Mouse (Mus musculus): Measurements from ENCODE around the gene Ptprg.
"Not testable (repeated sequence)": the region's sequence is repeated elsewhere in the genome, so short reads cannot be mapped to it uniquely, and the experiment has no call there.

Ptprg gene

DNA sequence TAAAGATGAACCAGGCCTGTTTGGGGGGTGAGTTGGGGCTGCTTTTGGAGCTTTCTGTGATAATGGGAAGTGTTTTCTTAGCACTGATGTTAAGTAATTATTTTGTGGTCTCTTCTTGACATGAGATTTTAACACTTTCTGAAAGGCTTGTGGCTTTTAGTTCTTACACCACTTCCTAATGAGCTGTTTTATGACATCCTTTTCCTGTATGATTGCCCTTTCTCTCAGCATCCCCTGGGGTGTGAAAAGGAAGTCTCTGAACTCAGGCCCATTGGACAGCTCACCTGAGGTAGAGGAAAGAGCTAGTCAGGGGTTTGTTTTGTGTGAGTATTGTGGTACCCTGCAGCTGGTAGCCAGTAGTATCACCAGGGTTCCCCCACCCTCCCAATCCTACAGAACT is 179.0 kb downstream of the Ptprg start:
- no peak for DNase-seq (ENCODE audit: low spot score in 2 of 2)

GRCm38 (mm10) chr14:11743726-11744125 is 190.4 kb downstream of the Ptprg start:
- DNase-seq (ENCODE audit: low spot score in 2 of 2) = no peak

GRCm38 (mm10) chr14:11752678-11753077 is 199.3 kb downstream of the Ptprg start:
- no peak for DNase-seq (ENCODE audit: low spot score in 2 of 2)

- DNase-seq (ENCODE audit: low spot score in 2 of 2) = no peak
Measured at GRCm38 (mm10) chr14:11754656-11755055, 201.3 kb downstream of the Ptprg start.

DNA sequence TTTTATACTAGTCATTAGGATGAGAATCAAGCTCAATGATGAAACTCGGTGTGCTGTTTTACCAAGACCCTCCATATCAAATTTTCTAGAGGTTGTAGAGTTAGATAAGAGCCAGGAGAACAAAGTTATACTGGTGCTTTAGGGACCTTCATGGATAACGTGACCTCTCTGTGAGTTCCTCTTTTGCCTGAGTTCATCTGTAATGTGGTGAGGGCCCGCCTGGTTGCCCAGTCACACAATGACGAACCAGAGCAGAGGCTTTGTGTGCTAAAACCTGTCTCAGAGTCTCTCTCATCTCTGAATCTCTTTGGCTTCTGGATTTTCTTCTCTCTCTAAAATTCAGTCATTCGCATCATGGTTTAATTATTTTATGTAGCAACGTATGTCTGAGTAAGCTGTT is 204.9 kb downstream of the Ptprg start:
- DNase-seq (ENCODE audit: low spot score in 2 of 2) = no peak

DNA sequence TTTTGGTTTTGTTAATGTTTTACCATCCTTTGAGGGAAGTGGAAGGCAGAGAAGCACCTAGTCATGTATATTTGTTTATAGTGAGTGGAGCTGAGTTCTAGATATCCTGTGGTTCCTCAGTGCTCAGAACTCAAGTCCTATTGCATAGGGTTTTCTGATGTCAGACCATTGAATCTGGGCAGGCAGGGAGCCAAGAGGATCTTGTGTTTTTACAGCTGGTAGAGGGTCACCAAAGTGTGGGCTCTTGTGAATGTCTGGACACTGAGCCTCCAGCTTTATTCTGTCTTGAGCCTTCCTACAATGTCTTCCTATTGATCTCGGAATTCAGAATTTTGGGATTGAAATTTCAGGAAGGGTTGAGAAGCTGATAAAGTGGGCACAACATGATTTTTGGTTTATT is 206.0 kb downstream of the Ptprg start:
- no peak for DNase-seq (ENCODE audit: low spot score in 2 of 2)

GRCm38 (mm10) chr14:11762995-11763394 is 209.7 kb downstream of the Ptprg start:
- DNase-seq (ENCODE audit: low spot score in 2 of 2) = no peak

DNA sequence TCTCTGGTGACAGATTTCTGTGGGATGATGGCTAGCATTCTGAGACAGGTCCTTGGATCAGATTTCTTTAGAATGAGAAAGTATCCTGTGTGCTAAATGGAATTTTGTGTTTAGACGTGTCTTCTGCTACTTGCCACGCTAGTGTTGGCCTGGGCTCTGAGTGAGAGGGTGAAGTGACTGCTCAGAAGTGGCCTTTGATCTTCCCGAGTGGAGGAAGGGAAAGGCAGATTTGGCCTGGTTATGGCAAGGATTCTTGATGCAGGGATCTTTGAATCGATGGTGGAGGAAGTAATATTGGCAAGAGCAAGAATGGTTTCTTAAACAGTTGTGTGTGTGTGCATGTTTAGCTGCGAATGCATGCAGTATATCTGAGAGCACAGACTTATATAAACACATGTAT is 219.4 kb downstream of the Ptprg start:
- DNase-seq (ENCODE audit: low spot score in 2 of 2) = no peak

DNA sequence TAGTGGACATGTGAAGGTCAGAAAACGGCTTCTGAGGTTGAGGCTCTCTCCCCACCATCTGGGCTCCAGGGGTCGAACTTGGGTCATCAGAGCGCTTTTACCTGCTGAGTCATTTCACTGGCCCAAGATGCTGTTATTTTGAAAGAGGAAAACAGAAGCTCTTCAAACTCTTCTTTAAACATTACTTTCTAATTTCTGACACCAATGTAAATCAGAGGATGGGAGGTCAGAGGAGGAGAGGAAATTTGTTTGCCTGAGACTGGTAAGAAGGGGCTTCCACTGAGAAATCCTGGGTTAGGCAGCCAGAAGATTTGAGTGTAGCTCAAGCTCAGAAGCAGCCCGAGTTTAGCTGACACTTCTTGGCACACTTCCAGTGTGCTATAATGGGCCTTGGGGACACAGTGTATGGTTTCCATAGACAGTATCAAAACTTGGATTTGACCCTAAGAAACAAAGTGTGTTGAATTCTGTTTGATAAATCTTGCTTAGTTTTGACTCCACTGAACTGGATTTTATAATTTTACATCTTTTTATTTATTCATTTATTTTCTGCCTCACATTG is 221.2 kb downstream of the Ptprg start:
- DNase-seq (ENCODE audit: low spot score in 2 of 2) = no peak

DNA sequence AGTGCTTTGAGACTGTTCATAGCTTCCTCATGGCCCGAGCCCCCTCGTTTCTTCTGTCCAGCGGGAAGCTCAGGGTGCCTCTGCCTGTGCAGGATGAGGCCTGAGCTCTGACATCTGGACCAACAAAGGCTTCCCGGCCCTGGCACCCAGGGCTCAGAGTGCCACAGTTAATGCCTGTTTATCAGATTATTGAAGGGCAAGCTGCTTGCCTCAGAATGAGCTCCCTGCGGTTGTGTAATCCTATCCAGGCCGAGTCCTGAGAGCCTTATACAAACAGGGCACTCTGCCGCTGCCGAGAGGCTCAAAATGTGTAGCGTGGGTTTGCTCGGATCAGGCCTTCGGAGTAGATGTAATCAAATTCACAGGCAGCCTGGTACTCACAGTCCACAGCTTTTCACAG is 221.9 kb downstream of the Ptprg start:
- no peak for DNase-seq (ENCODE audit: low spot score in 2 of 2)

DNA sequence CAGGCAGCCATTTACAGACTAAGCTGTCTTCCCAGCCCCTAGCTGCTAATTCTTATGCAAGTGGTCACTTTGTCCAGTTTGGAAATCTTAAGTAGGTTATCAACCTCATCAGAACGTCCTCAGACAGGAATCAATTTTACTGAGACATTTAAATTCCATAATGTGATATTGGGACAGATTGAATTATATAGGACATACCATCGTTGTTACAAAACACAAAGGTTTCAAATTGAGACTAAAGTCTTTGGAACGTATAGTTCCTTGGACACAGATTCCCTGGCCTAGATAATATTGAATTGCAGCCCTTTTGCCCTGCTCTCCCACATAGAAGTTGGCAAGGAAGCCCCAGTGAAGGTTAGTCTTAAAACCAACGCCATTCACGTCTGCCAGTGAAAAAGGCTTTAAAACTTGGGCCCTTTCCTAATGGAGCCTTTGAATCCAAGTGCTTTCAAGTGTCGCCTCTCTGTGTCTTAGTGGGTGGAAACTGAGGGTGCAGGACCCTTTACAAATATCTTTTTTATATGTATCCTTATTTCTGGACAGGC is 222.7 kb downstream of the Ptprg start:
- DNase-seq (ENCODE audit: low spot score in 2 of 2) = no peak

DNA sequence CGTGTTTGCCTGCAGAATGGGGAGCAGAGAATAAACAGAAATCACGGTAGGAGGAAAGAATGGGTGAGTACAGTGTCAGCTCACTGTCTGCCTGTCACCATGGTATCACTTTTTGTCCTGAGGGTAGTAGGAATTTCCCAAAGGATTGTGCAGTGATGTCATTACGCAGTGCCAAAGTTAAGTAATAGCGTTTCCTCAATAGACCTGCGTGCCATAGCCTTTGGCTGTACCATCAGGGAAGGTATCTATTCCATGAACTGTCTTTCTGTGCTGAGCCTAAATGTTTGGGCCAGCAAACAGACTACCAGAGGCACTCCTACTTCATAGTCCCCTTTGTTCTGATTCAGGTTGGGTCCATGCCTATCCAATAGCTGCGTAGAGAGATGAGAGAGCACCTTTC is 223.2 kb downstream of the Ptprg start:
- no peak for DNase-seq (ENCODE audit: low spot score in 2 of 2)

DNA sequence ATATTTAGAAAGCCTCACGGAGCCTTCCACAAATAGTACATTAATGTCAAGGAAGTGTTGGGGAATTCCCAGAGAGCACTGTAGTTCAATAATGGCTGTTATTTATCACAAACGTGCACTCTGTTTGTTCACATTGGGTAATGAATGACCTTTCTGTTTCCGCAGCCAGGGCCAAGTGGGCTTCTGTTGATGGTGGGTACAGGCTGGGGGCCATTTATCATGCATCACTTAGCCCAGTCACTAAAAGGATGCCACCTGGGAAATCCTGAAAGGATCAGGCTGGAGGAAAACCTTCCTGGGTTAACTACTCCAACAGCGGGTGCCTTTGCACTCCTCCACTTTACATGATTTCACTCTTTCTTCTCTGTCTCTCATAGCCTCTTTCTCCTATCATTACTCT is 237.9 kb downstream of the Ptprg start:
- DNase-seq (ENCODE audit: low spot score in 2 of 2) = no peak

DNA sequence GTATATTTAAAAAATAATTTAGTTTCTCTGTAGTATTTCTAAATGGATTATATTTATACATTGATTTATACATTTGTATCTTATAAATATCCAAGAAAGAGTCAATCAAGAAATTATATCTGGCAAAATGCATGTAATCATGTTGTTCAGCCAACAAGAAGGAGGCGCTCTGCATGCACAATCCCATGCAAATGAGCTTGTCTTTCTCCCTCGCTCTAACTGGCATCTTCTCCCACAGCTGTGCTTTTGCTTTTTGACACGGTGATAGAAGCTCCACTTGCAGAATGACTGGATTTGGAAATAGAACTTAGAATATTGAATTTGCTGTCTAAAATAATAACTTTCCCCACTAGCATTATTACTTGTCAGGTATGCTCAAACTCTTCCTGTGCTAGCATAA is 240.5 kb downstream of the Ptprg start:
- DNase-seq (ENCODE audit: low spot score in 2 of 2) = no peak

DNA sequence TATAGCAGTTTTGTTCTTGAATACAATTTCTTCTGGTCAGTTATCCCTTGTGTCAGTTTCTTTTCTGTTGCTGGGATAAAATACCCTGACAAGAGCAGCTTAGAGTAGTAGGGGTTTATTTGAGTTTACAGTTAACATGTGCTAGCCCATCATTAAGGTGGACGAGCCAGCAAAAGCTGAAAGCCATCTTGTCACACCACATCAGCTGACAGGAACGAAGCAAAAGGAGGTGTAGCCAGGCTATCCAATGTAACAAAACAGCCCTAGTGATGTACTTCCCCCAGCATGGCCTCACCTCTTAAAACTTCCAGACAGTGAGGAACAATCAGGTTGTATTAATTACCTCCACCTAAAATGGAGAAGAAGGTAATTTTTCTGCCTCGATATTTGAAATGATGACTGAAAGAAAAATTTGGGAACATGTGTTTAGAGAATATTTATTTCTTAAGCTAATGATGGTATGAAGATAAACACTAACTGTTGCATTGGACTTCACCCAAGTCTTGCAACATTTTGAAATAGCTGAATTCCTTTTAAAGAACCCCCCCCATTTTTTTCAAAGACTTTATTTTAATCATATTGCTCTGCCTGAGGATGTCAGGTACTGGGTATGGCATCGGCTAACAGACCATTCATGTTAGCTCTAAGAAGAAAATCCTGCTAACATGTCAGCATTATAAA is 249.2 kb downstream of the Ptprg start:
- DNase-seq (ENCODE audit: low spot score in 2 of 2) = no peak

GRCm38 (mm10) chr14:11806674-11807073 is 253.3 kb downstream of the Ptprg start:
- no peak for DNase-seq (ENCODE audit: low spot score in 2 of 2)

- no peak for DNase-seq (ENCODE audit: low spot score in 2 of 2)
Measured at GRCm38 (mm10) chr14:11807465-11807864, 254.1 kb downstream of the Ptprg start.

- no peak for DNase-seq (ENCODE audit: low spot score in 2 of 2)
Measured at GRCm38 (mm10) chr14:11811142-11811761, 257.9 kb downstream of the Ptprg start.

DNA sequence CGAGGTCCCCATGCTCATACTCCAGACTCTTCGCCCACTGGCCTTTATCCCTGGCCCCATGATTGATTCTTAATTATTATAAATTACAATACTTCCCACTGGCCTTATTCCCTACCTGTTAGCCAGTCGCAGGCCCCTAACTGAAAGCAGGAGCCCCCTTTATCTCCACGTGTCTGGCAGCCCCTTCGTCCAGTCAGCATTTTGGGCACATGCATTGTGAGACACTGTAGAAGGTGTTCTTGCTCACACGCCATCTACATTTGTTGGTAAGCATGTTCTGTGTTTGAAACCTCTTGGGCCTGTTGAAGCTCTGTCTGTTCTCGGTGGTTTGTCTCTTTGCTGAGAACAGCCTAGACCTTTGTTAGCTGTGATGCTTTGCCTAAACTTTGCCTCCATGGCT is 259.0 kb downstream of the Ptprg start:
- DNase-seq (ENCODE audit: low spot score in 2 of 2) = no peak

- DNase-seq (ENCODE audit: low spot score in 2 of 2) = not testable (repeated sequence)
Measured at GRCm38 (mm10) chr14:11814811-11815210, 261.5 kb downstream of the Ptprg start.

DNA sequence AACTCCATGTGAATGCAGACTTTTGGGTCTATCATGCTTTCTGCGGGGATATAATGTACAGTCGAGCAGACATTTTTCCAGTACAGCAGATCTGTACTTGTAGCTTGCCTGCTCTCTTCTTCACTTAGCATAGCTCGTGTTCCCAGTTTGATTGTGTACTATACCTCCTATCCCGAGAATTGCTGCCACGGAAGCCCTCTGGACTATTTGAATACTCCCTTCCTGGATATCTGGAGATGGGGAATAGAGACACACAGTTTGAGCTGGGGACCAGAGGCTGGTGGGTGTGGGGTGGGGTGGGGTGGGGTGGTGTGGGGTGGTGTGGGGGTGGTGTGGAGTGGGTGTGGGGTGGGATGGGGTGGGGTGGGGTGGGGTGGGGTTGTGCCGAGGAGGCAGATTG is 263.9 kb downstream of the Ptprg start:
- no peak for DNase-seq (ENCODE audit: low spot score in 2 of 2)

DNA sequence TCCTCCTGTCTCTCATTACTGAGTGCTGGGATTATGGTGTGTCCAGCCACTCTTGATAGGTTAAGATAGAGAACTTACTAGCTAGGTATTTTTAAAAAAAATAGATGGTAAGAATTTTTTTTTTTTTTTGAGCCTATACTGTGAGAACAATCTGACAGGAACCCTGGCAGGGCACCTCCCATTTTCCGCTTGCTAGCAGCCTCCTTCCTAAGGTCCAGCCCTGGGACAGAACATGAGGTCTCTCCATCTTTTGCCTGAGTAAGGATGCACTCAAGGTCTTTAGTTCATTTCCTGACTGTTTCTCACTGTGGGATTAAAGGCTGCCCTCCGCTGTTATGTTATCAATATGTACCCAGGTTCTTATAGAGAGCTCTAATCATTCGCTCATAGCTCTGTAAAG is 264.7 kb downstream of the Ptprg start:
- DNase-seq (ENCODE audit: low spot score in 2 of 2) = no peak

- DNase-seq (ENCODE audit: low spot score in 2 of 2) = no peak
Measured at GRCm38 (mm10) chr14:11818721-11819120, 265.4 kb downstream of the Ptprg start.
